Mouse (Mus musculus) limb, embryonic 11.5 days (tissue): Measurements from ENCODE around the gene Elovl4. TPM values are rescaled to one million over a fixed set of nuclear protein-coding genes. Genes with fewer than 3 reads are reported as not detected.

Source experiments
- ATAC-seq: fragments of 200-750 bp; cut with Nextera tagmentation; 2 replicates; pipeline ENCODE4 v1.8.0; 2017; ENCODE audit warnings: low read depth; ENCODE audit not compliant: insufficient number of reproducible peaks, low FRiP score, low TSS enrichment
- DNase-seq: peaks from one replicate; pipeline ENCODE4 v3.0.0-alpha.2; 2015; ENCODE audit warnings: low spot score
- H3K27ac ChIP-seq: fragments of 300-500 bp; sonication (generic); replicated peaks from 2 replicates; pipeline ENCODE4 v1.5.1; 2014; ENCODE audit warnings: low read depth, mild to moderate bottlenecking, low read length
- H3K27me3 ChIP-seq: fragments of 300-500 bp; sonication (generic); 2 replicates; pipeline ENCODE4 v1.6.1; 2014; ENCODE audit warnings: mild to moderate bottlenecking, low read length, mixed read lengths; ENCODE audit not compliant: control insufficient read depth, insufficient read depth
- H3K36me3 ChIP-seq: fragments of 300-500 bp; sonication (generic); 2 replicates; pipeline ENCODE4 v1.6.1; 2014; ENCODE audit warnings: mild to moderate bottlenecking, low read length, moderate library complexity, mixed read lengths; ENCODE audit not compliant: control insufficient read depth, insufficient read depth
- H3K4me1 ChIP-seq: fragments of 300-500 bp; sonication (generic); 2 replicates; pipeline ENCODE4 v1.6.1; 2014; ENCODE audit warnings: low read length, mixed read lengths; ENCODE audit not compliant: control insufficient read depth, insufficient read depth
- H3K4me2 ChIP-seq: fragments of 300-500 bp; sonication (generic); 2 replicates; pipeline ENCODE4 v1.6.1; 2014; ENCODE audit warnings: low read depth, mild to moderate bottlenecking, moderate library complexity; ENCODE audit not compliant: severe bottlenecking
- H3K4me3 ChIP-seq: fragments of 300-500 bp; sonication (generic); 2 replicates; pipeline ENCODE4 v1.5.1; 2014; ENCODE audit warnings: low read depth, low read length
- H3K9ac ChIP-seq: fragments of 300-500 bp; sonication (generic); 2 replicates; pipeline ENCODE4 v1.6.1; 2014; ENCODE audit warnings: mild to moderate bottlenecking, low read length
- H3K9me3 ChIP-seq: fragments of 300-500 bp; sonication (generic); 2 replicates; pipeline ENCODE4 v1.6.1; 2016; ENCODE audit warnings: low read length; ENCODE audit not compliant: control insufficient read depth
- WGBS: fragments of 180-500 bp; shearing (Covaris S2); extraction: QIAGEN DNeasy Blood & Tissue Kit; methylation state at CpG from one replicate; pipeline ENCODE4 v1.1.7; 2014; 5-methylcytosine and 5-hydroxymethylcytosine counted together
- polyA plus RNA-seq: library from polyadenylated mRNA; unstranded; fragments of >200 nt; fragmentation: Nextera tagmentation; extraction: Ambion mirVana; gene quantifications from 2 replicates; pipeline ENCODE4 v1.2.1, GENCODE M21; 2014

Elovl4 gene
- polyA plus RNA-seq, 1 experiment from 2014 or later: 20.2 TPM

DNA sequence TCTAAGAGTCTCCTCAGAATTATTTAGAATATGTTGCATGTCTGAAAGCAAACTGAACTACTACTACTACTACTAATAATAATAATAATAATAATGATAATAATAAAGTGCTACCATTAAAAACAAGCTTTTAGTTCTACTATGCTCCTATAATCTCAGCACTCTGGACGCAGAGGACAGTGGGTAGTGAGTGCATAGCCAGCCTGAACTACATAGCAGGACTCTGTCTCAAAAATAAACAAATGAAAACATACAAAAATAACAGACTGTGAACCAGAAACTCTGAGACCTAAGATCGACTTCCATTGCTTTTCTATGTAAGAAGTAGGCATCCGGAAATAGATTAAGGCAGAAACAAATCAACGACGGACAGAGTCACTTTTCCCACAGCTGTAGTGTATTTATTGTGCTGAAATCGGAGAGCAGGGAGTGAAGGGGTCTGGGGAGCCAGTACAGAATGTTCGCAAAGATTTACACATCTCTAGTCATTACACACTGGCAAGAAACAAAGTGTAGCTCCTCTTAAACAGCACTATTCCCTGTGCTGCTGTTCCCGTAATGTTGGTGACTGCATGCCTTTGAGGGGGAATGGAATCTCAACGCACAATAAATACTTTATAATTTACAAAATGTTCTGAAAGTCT is 27.6 kb downstream of the Elovl4 start:
- Histone ChIP-seq H3K4me3 (no peak overlapping the region), H3K9ac (no peak overlapping the region), H3K36me3 (no peaks in the 10 kb centered on the region; the same call in 1 of the 2 replicates), H3K4me1 (no peaks in the 10 kb centered on the region), H3K27ac (no peak overlapping the region), H3K4me2 (no peak overlapping the region), H3K9me3 (no peaks in the 10 kb centered on the region), H3K27me3 (no peaks in the 10 kb centered on the region)
- DNase-seq (no peak), ATAC-seq (no peak)
- WGBS: 80% methylated on average over 9 of the region's 9 CpGs

GRCm38 (mm10) chr9:83761318-83761717 is 44.8 kb downstream of the Elovl4 start:
- no peak overlapping the region for H3K27ac ChIP-seq
- DNase-seq: no peak
- H3K27me3 ChIP-seq: no peaks in the 10 kb centered on the region
- no peak for ATAC-seq
- H3K36me3 ChIP-seq: no peaks in the 10 kb centered on the region
- no peaks in the 10 kb centered on the region for H3K9me3 ChIP-seq
- WGBS: 89% methylated on average over 4 of the region's 4 CpGs
- no peaks in the 10 kb centered on the region for H3K4me1 ChIP-seq
- H3K4me2 ChIP-seq: no peak overlapping the region
- no peak overlapping the region for H3K9ac ChIP-seq
- H3K4me3 ChIP-seq: no peak overlapping the region

DNA sequence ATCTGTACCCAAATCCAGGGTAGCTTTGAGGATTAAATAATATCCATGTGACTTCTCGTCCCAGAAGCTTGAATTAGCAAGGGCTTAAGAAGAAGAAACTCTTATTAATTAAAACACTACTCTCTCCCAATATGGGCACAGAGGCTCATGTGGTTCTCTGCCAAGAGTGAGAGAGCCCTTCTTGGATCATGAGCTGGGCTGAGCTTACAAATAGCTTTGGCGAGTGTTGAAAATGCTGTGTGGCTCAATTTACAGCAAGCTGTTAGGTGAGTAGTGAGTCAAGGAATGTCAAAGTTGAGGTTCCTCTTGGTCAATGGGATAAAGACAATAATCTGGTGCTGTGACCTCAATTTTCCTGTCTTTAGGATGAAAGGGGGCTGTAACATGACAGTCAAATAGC is 74.2 kb downstream of the Elovl4 start:
- ATAC-seq (no peak), DNase-seq (no peak)
- no peak overlapping the region for H3K4me2 ChIP-seq
- no peaks in the 10 kb centered on the region for H3K9me3 ChIP-seq
- no peaks in the 10 kb centered on the region for H3K4me1 ChIP-seq
- H3K27ac ChIP-seq: no peak overlapping the region
- H3K27me3 ChIP-seq: no peaks in the 10 kb centered on the region
- H3K36me3 ChIP-seq: no peaks in the 10 kb centered on the region
- H3K9ac ChIP-seq: no peak overlapping the region
- H3K4me3 ChIP-seq: no peak overlapping the region
- WGBS: 74% methylated on average over 2 of the region's 2 CpGs

GRCm38 (mm10) chr9:83730836-83731235 is 75.2 kb downstream of the Elovl4 start:
- Histone ChIP-seq H3K36me3 (no peaks in the 10 kb centered on the region), H3K9me3 (no peaks in the 10 kb centered on the region), H3K27me3 (no peaks in the 10 kb centered on the region), H3K4me2 (no peak overlapping the region), H3K4me3 (no peak overlapping the region), H3K4me1 (no peaks in the 10 kb centered on the region), H3K9ac (no peak overlapping the region), H3K27ac (no peak overlapping the region)
- 70% methylated on average over 7 of the region's 7 CpGs for WGBS
- ATAC-seq: no peak
- no peak for DNase-seq

Other genes starting within 250 kb of the Elovl4 start
- gene Ttk, start 28.4 kb upstream of the Elovl4 start, polyA plus RNA-seq: 55.8 and 56.8 TPM in 2 replicates
- 61.1 and 66.3 TPM in 2 replicates for gene Bckdhb, start 118.9 kb upstream of the Elovl4 start, polyA plus RNA-seq